Mouse (Mus musculus): Measurements from ENCODE around the gene Oas1a. TPM values are rescaled to one million over a fixed set of nuclear protein-coding genes. Genes with fewer than 3 reads are reported as not detected.
A peak's percentile ranks its signal among the peaks of the same experiment; 100 is the strongest.
"Not testable (repeated sequence)": the region's sequence is repeated elsewhere in the genome, so short reads cannot be mapped to it uniquely, and the experiment has no call there.

Oas1a gene
- total RNA-seq, 1 experiment from 2014 or later, result 3.0 TPM

DNA sequence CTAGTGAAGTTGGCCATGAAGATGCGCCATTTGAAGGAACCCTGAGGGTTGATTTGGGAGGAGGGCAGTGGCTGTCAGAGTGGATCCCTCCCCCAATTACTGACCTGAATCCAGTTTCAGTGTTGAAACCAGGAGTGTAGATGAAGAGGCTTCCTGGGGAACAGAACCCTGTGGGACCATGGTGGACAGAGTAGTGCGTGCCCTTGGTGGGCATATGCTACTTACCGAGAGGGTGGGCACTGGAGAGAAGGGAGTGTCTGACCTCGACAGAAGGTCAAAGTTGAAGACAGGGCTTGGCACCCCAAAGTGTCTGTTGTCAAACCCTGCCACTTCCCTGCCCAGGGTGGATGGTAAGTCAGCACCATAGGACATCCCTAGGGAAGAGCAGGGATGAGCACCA, 13.5 kb downstream of the Oas1a start:
- DNase-seq, result not testable (repeated sequence)

DNA sequence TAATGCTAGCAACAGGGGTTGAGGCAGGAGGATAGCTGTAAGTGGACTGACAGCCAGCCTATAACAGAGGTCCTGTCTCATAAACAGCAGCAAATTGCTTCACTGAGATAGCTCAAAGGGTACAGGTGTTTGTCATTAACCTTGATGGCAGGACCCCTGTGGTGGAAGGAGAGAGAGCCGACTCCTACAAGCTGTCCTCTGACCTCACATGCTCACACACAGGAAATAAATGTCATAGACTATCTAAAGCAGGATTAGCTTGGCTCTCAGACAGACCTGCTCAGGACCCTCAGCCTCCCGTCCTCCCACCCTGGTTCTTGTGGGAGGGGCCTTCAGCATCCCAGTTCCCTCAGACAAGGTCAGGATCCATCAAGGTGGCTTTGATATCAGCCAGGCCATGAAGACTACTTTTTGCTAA, 15.1 kb downstream of the Oas1a start:
- DNase-seq, result no peak

DNA sequence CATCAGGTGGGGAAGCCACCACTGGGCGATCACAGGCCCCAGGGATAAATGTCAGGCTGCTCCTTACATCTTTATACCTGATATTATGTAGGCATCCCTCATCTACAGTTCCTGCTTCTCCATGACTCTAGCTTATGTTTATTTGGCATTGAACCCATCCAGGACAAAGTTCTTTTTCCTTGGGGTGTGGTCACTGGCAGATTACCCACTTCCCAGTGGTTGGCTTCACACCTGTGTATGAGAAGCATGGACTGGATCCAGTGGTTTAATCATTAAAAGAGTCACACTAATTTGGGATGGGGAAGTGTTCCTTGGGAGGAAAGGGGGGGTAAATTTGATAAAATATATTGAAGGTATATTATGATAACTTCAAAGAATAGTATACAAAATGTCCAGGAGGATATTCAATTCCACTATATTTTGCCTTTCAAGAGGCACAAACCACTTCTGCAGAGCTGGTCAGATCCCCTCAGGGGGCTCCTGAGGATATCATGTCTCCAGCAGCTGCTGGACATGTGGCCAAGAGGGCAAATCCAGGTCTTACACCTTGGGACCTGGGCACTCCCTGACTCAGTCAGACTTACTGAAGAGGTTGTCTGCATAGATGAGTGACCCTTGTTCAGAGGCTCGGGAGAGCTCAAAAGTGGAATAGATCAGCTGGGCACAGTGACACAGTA, 15.6 kb downstream of the Oas1a start:
- DNase-seq, result not testable (repeated sequence)

DNA sequence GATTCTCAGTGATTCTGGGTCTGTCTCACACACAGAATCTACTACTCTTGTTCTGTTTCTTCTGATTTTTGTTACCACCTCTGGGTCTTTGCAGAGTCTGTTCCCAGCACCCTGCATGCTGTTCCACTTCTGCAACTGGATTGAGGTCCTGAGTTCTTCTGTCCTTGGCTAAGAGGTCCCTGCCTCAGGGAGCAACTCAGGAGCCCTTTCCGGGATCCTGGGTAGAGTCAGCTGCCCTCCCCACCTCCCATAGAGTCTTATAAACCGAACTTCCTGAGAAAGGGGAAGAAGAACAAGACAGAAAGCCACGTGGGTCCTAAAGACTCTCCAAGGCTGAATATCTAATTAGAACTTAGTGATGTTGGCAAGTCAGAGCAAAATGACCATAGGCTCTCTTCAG, 16.3 kb downstream of the Oas1a start:
- no peak for DNase-seq

DNA sequence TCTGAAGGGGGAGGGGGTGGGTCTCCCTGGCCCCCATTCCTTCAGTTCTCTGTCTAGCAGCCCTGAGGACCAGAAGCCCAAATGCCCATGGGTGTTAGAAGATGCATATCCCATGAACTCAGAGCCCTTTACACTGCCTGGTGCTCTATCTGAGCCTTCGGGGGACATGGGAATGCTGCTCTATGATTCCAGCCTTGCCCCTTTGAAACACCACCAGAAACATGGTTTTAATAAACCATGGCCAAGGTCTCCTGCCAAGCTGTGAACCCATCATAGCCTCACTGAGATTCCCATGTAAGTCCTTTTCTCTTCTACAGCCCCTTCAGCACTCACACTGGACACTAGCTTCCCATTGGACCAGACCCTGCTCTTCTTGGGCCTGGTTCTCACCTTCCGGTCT, 17.3 kb downstream of the Oas1a start:
- no peak for DNase-seq

DNA sequence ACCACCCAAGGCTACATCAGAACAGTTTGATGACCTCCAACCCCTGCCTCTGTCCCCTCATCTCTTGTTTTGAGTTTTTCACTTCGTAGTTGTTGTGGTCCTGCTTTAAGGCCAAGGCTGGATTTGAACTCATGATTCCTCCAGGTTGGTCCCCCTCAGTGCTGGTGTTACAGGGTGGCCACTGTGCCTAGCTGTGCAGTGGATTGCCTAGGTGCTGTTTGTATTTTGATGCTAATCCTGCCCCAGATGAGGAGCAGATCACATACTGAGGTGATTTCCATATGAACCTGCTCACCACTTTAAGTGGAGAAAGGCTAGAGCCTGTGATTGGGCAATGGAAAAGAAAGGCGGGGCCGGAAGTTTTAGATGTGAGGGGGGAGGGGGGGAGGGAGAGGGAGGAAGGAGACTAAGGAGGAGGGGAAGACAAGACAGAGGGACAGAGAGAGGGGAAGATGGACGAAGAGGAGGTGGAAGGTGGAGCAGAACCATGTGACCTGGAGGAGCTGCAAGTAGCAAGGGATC, 19.0 kb downstream of the Oas1a start:
- DNase-seq, result not testable (repeated sequence)

DNA sequence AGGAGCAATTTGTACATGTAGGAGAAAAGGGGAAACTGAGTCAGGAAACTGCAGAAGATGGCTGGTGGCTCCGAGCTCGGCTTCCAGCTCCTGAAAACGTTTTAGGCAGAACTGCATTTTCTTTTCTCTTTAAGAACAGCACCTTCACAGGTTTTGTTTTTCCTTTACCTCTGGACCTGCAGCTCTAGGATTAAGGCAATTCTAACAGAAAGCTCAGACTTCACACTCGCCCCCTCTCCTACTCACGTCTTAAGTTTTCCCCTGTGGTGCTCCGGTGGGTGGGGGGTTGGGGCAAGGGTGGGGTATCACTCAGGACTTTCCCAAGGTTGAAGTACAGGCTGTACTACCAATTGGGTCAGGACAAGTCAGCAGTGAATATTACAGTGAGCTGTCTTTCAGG, 19.5 kb downstream of the Oas1a start:
- DNase-seq, result no peak

DNA sequence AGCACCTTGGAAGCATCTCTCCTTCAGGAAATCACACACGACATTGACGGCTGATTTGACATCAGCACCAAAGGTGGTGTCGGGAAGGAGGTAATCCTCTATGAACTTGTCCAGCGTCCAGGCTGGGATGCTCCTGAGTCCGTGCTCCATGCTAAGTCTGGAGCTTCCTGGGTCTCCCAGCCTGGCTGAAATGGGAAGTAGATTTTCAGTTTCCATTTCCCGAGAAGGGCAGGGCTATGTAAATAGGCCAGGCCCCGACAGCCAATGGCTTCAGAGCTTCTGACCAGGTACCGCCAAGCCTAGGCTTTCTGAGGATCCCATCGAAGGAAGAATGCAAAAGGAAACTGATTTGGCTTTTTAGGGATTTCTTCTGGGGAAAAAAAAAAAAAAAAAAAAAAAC, 19.9 kb downstream of the Oas1a start, which contains the start of gene Oas1g:
Gene Oas1g (minus strand): TSS at position 201 of the 400 bp plus-strand sequence.
- not testable (repeated sequence) for DNase-seq

DNA sequence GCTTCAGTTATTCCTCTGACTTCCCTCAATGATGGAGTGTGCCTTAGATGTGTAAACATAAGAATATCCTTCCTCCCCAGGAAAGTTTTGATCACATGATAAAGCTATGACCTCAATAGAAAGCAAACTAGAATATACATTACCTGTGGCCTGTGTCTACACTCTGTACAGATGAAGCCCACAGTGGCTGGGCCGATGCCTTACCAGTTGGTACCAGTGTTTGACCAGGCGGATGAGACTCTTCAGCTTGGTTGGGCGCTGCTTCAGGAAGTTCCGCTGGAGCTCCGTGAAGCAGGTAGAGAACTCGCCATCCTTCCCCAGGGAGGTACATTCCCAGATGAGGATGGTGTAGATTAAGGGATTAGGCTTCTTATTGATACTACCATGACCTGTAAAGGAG, 25.6 kb downstream of the Oas1a start:
- not testable (repeated sequence) for DNase-seq

DNA sequence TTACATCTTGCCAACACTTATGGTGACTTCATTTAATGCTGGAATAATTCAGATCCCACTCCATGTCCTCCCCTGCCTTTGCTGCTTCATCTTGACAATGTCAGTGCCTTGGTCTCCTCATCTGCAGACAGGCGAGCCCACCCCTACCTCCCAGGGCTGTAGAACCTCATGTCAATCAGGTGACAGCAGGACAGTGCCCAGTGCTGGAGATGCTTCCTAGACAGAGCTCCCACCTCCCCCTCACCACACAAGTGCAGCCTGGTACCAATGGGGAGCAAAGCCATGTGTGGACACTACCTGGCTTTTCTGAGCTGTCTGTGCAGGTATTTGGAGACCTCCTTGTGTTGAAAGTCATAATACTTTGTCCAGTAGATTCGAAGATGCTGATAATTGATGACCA, 28.5 kb downstream of the Oas1a start:
- not testable (repeated sequence) for DNase-seq

DNA sequence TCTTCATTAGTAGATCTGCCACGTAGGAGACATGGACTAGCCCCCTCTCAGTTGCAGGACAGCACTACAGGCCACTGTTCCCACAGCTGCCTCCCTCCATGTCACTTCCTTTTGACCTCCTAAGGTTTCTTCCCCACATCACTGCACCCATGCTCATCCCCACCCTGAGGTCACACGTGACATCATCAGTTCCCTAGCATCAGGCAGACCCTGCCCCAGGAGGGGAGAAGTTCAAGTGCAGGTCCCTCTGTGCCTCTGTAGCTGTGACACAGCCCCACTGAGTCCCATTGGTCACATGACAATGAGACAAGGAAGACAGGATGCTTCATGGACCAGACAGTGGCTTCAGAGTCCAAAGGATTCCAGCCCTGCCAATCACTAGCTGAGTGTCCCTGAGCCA, 29.9 kb downstream of the Oas1a start:
- DNase-seq, result not testable (repeated sequence)

DNA sequence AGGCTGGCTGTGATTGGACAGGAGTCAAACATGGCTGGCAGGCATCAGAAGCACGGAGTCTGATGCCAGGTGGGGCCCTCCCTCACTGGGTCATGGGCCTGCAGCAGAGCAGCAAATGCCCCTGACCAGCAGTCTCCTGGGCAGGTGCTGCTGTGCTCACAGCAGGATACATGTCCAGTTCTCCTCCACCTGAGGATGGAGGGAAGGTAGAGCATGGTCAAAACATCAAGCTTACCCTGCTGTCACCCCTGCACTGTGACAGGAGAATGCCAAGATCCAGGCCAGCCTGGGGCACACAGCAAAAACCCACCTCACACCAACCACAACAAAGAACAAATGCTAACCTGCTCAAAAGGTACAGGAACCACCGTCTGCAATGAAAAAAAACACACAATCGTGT, 30.5 kb downstream of the Oas1a start:
- not testable (repeated sequence) for DNase-seq

DNA sequence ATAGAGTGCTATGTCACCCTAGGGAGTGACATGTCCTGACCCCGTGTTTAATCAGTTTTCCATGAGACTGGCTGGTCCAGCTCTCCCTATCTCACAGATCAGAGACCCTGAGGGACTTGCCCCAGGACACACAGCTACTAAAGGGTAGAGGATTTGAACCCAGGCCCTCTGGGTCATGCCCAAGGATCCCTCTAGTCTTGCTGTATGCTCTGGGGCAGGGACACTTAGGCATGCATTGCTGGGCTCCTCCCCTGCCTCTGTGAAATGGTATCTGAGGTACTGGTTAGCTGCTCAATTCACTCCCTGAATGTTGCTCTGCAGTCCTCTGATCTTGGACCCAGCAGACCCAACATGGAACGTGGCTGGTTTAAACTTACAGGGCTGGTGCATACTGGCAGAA, 35.9 kb downstream of the Oas1a start:
- no peak for DNase-seq

DNA sequence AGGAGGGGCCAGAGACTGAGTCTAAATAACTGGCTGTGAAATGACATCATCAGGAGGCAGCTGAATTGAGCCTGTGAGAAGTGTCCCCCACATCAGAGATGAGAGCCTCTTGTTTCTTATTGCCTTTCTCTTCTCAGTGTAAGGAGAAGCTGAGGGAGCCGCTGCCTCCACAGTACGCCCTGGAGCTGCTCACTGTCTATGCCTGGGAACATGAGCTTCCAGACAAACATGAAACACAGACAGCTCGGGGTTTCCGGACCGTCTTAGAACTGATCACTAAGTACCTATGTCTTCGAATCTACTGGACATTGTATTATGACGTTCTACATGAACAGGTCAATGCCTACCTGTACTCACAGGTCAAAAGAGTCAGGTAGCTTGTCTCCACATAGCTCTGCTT, 36.5 kb downstream of the Oas1a start:
- no peak for DNase-seq

DNA sequence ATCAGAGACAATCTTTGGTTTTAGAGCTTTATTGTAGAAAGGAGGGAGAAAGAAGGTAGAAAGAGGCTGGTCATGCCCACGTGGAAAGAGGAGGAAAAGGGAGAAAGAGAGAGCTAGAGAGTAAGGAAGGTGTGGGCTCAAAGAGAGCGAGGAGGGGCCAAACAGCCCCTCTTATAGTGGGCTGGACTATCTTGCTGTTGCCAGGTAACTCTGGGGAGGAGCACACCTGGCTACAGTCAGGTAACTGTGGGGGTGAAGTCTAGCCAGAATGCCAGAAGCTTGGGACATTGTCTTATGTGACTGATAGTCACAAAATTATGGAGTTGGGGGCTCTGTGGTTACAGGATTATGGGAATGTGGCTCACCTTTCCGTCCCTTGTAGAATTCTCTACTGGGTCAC, 37.2 kb downstream of the Oas1a start:
- no peak for DNase-seq

DNA sequence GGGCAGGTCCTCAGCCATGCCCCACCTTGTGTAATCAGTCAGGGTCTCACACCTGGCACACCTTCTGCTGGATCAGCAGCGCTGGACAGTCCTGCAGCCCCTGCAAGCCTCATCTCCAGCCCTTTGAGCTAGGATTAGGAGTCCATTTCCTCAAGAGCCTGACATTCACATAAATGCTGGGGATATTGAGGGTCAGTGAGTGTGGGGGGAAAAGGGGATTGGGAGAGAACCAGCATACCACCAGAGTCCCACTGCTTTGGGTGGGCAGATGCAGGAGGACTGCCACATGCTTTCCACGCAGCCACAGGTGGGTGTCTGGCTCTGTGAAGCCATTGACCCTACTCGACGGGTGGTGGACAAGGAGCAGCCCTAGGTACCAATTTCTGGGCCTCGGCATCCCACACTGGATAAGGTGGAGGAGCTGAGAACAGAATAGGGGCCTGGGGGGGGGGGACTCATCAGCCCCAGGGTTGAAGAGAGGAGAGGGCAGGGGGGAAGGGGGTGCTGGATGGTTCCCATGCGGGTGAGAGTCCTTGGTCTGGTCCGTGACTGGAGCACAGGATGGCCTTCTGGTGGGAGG, 37.8 kb downstream of the Oas1a start:
- no peak for DNase-seq

DNA sequence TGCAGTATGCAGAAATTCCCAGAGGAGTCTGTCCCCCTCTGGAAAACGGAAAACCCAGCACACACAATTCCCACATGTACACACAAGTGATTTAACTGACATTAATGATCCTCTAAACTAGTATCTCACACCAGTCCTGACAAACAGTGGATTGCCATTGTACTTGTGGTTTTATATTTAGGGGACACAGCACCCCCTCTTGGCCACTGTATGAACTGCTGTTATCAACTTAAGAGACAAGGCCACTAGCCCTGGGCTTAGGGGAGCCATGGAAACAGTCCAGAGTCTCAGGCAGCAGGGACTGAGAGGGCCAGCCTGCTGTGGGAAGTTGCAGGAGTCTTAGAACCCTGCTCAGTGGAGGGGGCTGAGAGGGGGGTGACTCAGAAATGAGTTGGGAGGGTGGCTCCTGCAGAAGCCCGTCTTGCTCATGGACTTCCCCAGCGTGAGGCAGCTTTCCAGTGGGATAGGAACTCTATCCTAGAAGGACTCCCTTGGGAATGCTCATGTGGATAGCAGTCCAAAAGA, 41.9 kb downstream of the Oas1a start:
- no peak for DNase-seq

DNA sequence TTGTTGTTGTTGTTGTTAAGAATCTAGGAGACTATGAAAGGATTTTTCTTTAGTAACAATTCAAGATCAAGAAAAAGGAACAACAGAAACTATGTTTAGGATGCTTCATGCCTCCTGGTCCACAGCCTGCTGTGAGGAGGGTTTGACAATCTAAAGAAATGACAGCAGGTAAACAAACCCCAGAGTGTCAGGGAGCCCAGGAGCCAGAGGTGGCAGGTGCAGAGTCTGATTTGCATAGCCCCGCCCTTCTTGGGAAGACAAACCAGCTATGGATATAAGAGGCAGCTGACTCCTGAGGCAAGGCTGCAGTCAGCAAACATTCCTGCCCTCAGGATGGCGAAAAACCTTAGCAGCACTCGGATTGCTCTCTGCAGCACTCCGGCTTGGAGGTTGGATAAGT, 46.2 kb downstream of the Oas1a start, which contains the start of gene Oas1h:
Gene Oas1h (plus strand): TSS at position 301 of the 400 bp plus-strand sequence.
- DNase-seq, result no peak

DNA sequence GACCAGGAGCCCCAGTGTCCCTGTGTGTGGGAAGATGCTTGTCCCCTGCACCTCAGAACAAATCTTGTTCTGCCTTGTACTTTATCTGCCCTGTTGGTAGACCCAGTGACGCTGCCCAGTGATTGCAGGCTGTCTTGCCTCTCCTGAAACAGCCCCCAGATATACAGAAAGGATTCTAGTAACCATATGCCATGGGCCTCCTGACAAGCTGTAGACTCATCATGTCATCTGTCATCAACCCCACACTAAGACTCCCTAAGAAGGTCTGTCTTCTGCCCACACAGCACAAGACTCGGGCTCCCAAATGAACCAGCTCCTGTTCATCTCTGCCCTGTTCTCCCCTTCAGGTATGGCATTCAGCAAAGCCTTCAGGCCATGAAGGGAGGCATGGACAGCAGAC, 48.1 kb downstream of the Oas1a start:
- no peak for DNase-seq

DNA sequence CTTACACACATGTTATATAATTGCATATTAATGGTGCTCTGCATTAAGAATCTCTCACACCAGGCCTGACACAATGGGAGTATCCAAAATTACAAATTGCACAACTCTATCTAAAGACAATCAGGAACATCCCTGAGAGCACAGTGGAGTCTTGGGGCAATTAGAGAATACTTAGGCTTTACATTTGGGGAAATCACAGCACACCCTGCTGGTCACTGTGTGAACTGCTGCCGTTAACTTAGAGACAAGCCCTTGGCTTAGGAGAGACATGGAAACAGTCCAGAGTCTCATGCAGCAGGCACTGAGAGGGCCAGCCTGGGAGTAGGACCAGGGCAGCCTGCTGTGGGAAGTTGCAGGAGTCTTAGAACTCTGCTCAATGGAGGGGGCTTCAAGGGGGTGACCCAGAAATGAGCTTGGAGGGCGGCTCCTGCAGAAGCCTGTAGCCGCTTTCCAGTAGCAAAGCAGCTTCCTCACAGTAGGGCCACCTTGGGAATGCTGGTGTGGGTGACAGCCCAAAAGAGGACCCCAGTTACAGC, 57.7 kb downstream of the Oas1a start:
- peak; percentile 11 for DNase-seq

DNA sequence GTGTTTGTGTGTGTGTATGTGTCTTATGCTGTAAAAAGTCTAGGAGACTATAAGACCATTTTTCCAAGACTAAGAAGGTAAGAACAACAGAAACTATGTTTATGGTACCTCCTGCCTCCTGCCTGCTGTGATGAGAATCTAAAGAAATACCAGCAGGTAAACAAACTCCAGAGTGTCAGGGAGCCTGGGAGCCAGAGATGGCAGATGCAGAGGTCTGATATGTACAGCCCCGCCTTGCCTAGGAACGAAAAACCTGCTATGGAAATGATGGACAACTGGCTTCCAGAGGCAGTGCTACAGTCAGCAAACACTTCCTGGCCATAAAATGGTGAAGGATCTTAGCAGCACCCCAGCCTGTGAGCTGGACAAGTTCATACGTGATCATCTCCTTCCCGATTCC, 60.3 kb downstream of the Oas1a start, which contains the start of gene Oas1f:
Gene Oas1f (plus strand): TSS at position 301 of the 400 bp plus-strand sequence.
- DNase-seq, result no peak
